Mouse (Mus musculus) spleen, adult 2 months (tissue): ENCODE measurements around the gene Ccr7.

Experiments
- CTCF ChIP-seq: fragments of 200-500 bp; IDR thresholded peaks from 2 replicates; pipeline ENCODE4 v1.5.1; 2011; ENCODE audit warnings: mild to moderate bottlenecking, inconsistent platforms; ENCODE audit not compliant: insufficient read depth, insufficient read length, insufficient replicate concordance; ENCODE audit errors: extremely low read depth
- POLR2A ChIP-seq: fragments of 200-500 bp; IDR thresholded peaks from 2 replicates; pipeline ENCODE4 v1.6.1; 2011; ENCODE audit warnings: low read depth, low read length, inconsistent platforms

DNA sequence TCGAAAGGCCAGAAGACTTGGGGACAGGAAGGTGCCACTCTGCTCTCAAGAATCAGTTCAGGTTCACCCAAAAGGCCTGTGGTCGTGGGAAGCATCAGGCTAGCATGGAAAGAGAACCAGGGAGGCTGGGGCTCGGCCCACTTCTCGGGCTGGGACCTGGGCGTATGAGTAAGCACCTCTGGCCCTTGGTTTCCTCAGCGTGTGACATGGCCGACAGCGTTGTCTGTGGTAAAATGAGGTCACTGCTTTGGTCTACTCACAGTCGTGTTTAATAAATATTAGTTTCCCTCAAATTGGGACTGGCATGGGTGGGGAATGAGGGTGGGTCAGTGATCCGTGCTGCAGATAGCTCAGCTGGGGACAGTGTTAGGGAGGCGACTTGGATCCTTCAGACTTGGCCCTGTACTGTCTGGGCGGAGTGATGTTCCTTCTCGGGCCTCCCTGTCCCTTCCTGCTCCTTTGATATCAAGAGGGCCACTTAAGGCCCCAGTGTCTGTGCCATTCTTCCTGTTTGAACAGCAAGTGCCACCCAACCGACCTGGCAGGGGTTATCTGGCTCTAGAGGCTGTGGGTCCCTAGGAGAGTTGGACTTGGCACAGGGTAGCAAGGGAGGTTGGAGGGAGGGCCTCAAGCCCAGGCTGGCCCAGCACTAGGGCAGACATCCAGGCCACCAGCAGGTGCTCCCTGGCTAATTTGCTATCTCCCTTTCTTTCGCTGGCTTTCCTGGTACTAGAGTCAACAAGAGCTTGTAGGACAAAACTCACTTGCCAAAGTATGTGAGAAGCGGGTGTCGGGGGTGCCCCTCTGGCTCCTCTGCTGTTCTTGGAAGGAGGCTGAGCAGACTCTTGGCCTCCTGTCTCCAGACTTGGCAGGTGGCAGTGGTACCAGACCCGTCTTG lies 26.8 kb downstream of the Ccr7 start:
- TF ChIP-seq CTCF (no peak), POLR2A (no peak)
